Mouse (Mus musculus) liver, adult 2 months (tissue): ENCODE measurements around the gene Kif7.

Source experiments
- CTCF ChIP-seq: fragments of 200-500 bp; IDR thresholded peaks from 2 replicates; pipeline ENCODE4 v1.5.1; 2011; ENCODE audit warnings: low read depth, low read length, control low read depth
- POLR2A ChIP-seq: fragments of 200-500 bp; IDR thresholded peaks from 2 replicates; pipeline ENCODE4 v1.6.1; 2011; ENCODE audit warnings: low read length, control low read depth; ENCODE audit not compliant: insufficient read depth; ENCODE audit errors: extremely low read depth

GRCm38 (mm10) chr7:79736511-79736910 is 21.0 kb upstream of the Kif7 start:
- TF ChIP-seq CTCF (no peak), POLR2A (no peak)
